Mouse (Mus musculus) kidney, adult 18-20 months (tissue): ENCODE results near the gene Ccdc144b.

Experiments
- DNase-seq: peaks from one replicate; pipeline ENCODE4 v3.0.0; 2021

Gene Ccdc144b

GRCm38 (mm10) chr3:36053447-36053846, at the start of gene Ccdc144b:
Ccdc144b (minus strand) TSS chr3:36053547.
- DNase-seq = no peak

- DNase-seq = no peak
Observed at GRCm38 (mm10) chr3:36095371-36095770, 42.0 kb upstream of the Ccdc144b start.

- DNase-seq = no peak
Observed at GRCm38 (mm10) chr3:36087591-36087990, 34.2 kb upstream of the Ccdc144b start.

- no peak for DNase-seq
Observed at GRCm38 (mm10) chr3:36085394-36085793, 32.0 kb upstream of the Ccdc144b start.

GRCm38 (mm10) chr3:36083381-36083780, 30.0 kb upstream of the Ccdc144b start:
- no peak for DNase-seq

- no peak for DNase-seq
Observed at GRCm38 (mm10) chr3:36082843-36083242, 29.5 kb upstream of the Ccdc144b start.

GRCm38 (mm10) chr3:36080741-36081140, 27.4 kb upstream of the Ccdc144b start:
- DNase-seq = no peak

GRCm38 (mm10) chr3:36079886-36080285, 26.5 kb upstream of the Ccdc144b start:
- peak; percentile 62 for DNase-seq

GRCm38 (mm10) chr3:36077386-36077785, 24.0 kb upstream of the Ccdc144b start:
- no peak for DNase-seq

- DNase-seq = no peak
Observed at GRCm38 (mm10) chr3:36075466-36075865, 22.1 kb upstream of the Ccdc144b start.

GRCm38 (mm10) chr3:36074231-36074630, 20.9 kb upstream of the Ccdc144b start:
- DNase-seq = no peak

GRCm38 (mm10) chr3:36071047-36071446, 17.7 kb upstream of the Ccdc144b start:
- DNase-seq = no peak

- no peak for DNase-seq
Observed at GRCm38 (mm10) chr3:36070436-36070835, 17.1 kb upstream of the Ccdc144b start.

- no peak for DNase-seq
Observed at GRCm38 (mm10) chr3:36067731-36068130, 14.4 kb upstream of the Ccdc144b start.

- DNase-seq = peak; percentile 94
Observed at GRCm38 (mm10) chr3:36065843-36066651, 12.7 kb upstream of the Ccdc144b start, which contains the start of gene Acad9. Acad9 (plus strand) TSS chr3:36065979.

GRCm38 (mm10) chr3:36065166-36065565, 11.8 kb upstream of the Ccdc144b start:
- DNase-seq = no peak

GRCm38 (mm10) chr3:36064592-36065061, 11.3 kb upstream of the Ccdc144b start:
- DNase-seq = no peak

- DNase-seq = peak; percentile 80
Observed at GRCm38 (mm10) chr3:36060096-36060850, 6.9 kb upstream of the Ccdc144b start.

GRCm38 (mm10) chr3:36049106-36049505, 4.2 kb downstream of the Ccdc144b start:
- no peak for DNase-seq

- DNase-seq = no peak
Observed at GRCm38 (mm10) chr3:36045086-36045485, 8.3 kb downstream of the Ccdc144b start.

- DNase-seq = no peak
Observed at GRCm38 (mm10) chr3:36044520-36044919, 8.8 kb downstream of the Ccdc144b start.

- DNase-seq = no peak
Observed at GRCm38 (mm10) chr3:36031740-36032510, 21.4 kb downstream of the Ccdc144b start.

- no peak for DNase-seq
Observed at GRCm38 (mm10) chr3:36029993-36030392, 23.4 kb downstream of the Ccdc144b start.
